Mouse (Mus musculus) MEL (cell line): Measurements from ENCODE around the gene Sidt2.

Source experiments
- CHD1 ChIP-seq: IDR thresholded peaks from 2 replicates; pipeline ENCODE4 v1.6.1; 2012; ENCODE audit warnings: low read depth, mild to moderate bottlenecking, inconsistent platforms, low read length, improper control_type of control experiment
- CTCF ChIP-seq, 3 experiments: IDR thresholded peaks in 2 of 3; conservative IDR thresholded peaks in 1 of 3; 2 replicates each; pipeline ENCODE4 v1.5.1; 2011 to 2012; ENCODE audit warnings: low read length in 3 of 3, low read depth in 2 of 3, mild to moderate bottlenecking in 2 of 3, improper control_type of control experiment in 1 of 3, inconsistent platforms in 1 of 3, mixed read lengths in 1 of 3, moderate library complexity in 1 of 3; ENCODE audit not compliant: control insufficient read depth in 1 of 3, insufficient read depth in 1 of 3, poor library complexity in 1 of 3, severe bottlenecking in 1 of 3
- E2F4 ChIP-seq: IDR thresholded peaks from 2 replicates; pipeline ENCODE4 v1.6.1; 2011; ENCODE audit warnings: low read depth, low read length, improper control_type of control experiment, borderline replicate concordance
- GATA1 ChIP-seq: IDR thresholded peaks from 2 replicates; pipeline ENCODE4 v1.6.1; 2011; ENCODE audit warnings: low read depth, low read length, improper control_type of control experiment
- HCFC1 ChIP-seq: IDR thresholded peaks from 2 replicates; pipeline ENCODE4 v1.6.1; 2012; ENCODE audit warnings: low read depth, mild to moderate bottlenecking, inconsistent platforms, low read length, improper control_type of control experiment, moderate library complexity
- MAFK ChIP-seq: IDR thresholded peaks from 2 replicates; pipeline ENCODE4 v1.6.1; 2011; ENCODE audit warnings: low read depth, mild to moderate bottlenecking, low read length, improper control_type of control experiment, borderline replicate concordance
- POLR2A ChIP-seq, 2 experiments: IDR thresholded peaks; 2 replicates each; pipeline ENCODE4 v1.6.1; 2011 to 2012; ENCODE audit warnings: low read length in 2 of 2, mild to moderate bottlenecking in 2 of 2, control low read depth in 1 of 2, improper control_type of control experiment in 1 of 2, low read depth in 1 of 2, moderate library complexity in 1 of 2; ENCODE audit not compliant: control insufficient read depth in 1 of 2, insufficient read depth in 1 of 2, poor library complexity in 1 of 2
- POLR2AphosphoS5 ChIP-seq: IDR thresholded peaks from 2 replicates; pipeline ENCODE4 v1.6.1; 2012; ENCODE audit warnings: low read depth, borderline replicate concordance, mild to moderate bottlenecking, inconsistent platforms, low read length, moderate library complexity, mixed read lengths
- RAD21 ChIP-seq: IDR thresholded peaks from 2 replicates; pipeline ENCODE4 v1.6.1; 2011; ENCODE audit warnings: mild to moderate bottlenecking, low read depth, low read length, improper control_type of control experiment
- USF1 ChIP-seq: IDR thresholded peaks from 2 replicates; pipeline ENCODE4 v1.6.1; 2014; ENCODE audit warnings: low read depth, mild to moderate bottlenecking, inconsistent platforms, low read length, improper control_type of control experiment, moderate library complexity
- USF2 ChIP-seq, 2 experiments: IDR thresholded peaks; 2 replicates each; pipeline ENCODE4 v1.6.1; 2011 to 2012; ENCODE audit warnings: improper control_type of control experiment in 2 of 2, low read length in 2 of 2, borderline replicate concordance in 1 of 2, inconsistent platforms in 1 of 2, low read depth in 1 of 2, mild to moderate bottlenecking in 1 of 2; ENCODE audit not compliant: insufficient read depth in 1 of 2
- ZKSCAN1 ChIP-seq: IDR thresholded peaks from 2 replicates; pipeline ENCODE4 v1.6.1; 2012; ENCODE audit warnings: low read depth, mild to moderate bottlenecking, inconsistent platforms, low read length, improper control_type of control experiment, moderate library complexity
- ZNF384 ChIP-seq: IDR thresholded peaks from 2 replicates; pipeline ENCODE4 v1.6.1; 2012; ENCODE audit warnings: low read depth, mild to moderate bottlenecking, inconsistent platforms, low read length, improper control_type of control experiment

- TF ChIP-seq GATA1 (no peak), POLR2AphosphoS5 (no peak), USF2 (IDR thresholded peaks at IDR 0.05; ENCODE audit: borderline replicate concordance in 1 of 2, insufficient read depth in 1 of 2, low read depth in 1 of 2, low read length in 2 of 2) (no peak), CTCF (IDR thresholded peaks at IDR 0.05 in 2 of 3, conservative IDR thresholded peaks at IDR 0.05 in 1 of 3; ENCODE audit: control insufficient read depth in 1 of 3, insufficient read depth in 1 of 3, low read depth in 2 of 3, low read length in 3 of 3, poor library complexity in 1 of 3, severe bottlenecking in 1 of 3) (no peak), CHD1 (no peak), POLR2A (IDR thresholded peaks at IDR 0.05; ENCODE audit: control insufficient read depth in 1 of 2, insufficient read depth in 1 of 2, low read depth in 1 of 2, low read length in 2 of 2, poor library complexity in 1 of 2) (no peak), HCFC1 (no peak), E2F4 (no peak), ZNF384 (no peak), USF1 (no peak; the same call in 1 of the 2 replicates), ZKSCAN1 (no peak), MAFK (no peak), RAD21 (no peak)
These were observed 6.8 kb upstream of the Sidt2 start for GRCm38 (mm10) chr9:45961855-45962254.
